Mouse (Mus musculus) retina, adult 2 months (tissue): ENCODE data around the gene Il20rb.

Experiments used
- DNase-seq: peaks from one replicate; pipeline ENCODE4 v3.0.0-alpha.2; 2012; ENCODE audit warnings: low read depth, low spot score

Gene Il20rb

DNA sequence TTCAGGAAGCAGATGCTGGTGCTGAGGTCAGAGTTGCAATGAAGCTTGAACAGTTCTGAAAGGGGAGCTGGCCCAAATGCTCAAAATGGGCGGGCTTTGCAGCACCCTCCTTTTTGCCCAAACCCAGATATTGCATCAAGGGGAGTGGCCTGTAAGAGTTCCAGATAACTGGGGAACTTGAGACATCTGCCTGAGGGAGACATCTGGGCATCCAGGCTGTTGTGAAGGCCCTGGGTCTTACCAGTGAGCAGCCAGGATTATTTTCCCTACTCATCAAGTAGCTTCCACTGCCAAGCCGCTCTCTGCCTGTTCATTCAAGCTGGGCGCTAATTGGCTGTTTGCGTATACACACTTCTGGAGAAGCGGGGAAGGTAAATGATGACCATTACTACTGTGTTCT is at the start of gene Il20rb:
Il20rb (minus strand) TSS at position 358 of the 400 bp plus-strand sequence.
- no peak for DNase-seq

DNA sequence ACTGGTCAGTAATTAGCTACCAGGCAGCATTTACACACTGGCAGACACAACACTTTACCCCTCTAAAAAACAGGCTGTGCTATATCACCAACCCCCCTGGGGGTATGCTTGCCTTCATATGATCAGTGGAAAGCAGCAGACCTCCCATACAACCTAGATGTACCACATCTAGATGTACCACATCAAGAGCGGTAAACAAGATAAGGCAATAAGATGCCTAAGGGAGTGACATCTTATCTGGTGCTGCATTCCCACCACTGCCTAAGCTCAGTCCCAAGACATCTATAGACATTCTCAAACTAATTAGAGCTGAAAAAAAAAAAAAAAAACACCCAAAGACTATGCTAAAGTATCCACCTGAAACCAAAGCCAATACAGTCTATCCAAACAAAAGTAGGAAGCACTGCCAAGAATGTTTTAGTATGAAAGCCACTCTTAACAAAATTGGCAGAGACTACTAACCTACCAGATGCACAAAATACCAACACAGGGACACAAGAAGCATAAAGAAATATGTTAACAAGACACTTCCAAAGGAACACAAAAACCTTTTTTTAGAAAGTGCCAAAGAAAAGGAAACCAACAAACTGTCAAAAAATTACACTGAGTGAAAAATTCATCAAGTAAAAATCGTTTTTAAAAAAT is 49.2 kb upstream of the Il20rb start:
- DNase-seq = no peak

DNA sequence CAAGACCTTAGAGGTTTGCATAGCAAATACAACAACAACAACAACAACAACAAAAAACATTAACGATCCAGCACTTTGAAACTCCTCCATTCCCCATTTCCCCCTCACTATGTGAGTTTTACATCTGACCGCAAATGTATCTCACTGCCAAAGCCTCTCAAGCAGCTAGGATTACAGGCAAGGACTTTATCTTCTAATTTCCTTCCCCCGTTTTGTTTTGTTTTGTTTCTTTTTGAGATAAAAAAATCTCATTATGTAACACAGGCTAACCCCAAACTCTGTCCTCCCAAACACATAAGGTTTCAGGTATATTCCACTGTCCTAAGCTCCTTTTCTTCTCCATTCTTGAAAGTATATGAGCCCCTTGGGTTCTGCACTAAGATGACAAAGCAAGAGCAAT is 48.1 kb upstream of the Il20rb start:
- no peak for DNase-seq

DNA sequence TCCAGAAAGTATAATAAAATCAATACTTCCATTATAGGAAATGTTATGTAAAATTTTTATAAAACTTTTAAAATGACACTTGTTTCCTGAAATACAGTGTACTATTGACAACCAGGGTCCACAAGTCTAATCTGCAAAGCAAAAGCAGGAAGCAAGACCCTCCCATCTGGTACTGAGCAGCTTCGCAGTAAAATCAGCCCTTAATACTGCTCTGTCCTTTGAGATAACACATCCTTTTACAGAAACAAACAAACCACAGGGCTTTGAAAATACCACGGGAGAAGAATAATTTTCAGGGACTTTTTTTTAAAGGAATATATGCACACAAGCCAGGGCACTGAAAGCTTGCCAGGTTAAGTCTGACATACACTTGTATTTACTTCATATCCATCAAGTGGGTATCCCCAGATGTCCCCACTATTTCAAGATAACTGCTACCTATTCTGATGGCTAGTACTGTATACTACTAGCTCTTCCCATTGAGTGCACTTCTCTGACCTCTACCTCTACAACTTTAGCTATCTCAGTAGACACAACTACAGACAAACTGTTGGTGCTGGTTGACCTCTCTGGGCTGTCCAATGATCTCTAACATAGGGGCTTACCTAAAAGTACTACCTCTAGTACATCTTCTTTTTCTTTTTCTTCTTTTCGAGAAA is 46.4 kb upstream of the Il20rb start:
- DNase-seq = no peak

DNA sequence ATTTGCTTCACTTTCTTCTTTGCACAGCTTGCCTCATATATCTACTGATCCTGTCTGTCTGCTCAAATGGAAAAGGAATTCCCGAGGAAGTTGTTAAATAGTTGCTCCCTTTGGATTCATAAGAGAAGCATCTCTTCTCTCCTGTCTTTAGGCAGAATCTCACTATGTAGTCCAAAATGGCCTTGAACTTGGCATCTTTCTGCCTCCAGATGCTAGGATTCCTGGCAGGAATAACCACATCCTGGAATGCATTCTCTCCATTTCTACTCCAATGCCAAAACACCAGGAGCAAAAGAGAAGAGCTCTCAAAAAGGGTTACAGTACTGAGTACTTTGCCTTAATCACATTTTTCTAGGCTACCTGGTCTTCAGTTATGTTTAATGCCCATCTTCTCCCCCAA is 44.7 kb upstream of the Il20rb start:
- DNase-seq = no peak

DNA sequence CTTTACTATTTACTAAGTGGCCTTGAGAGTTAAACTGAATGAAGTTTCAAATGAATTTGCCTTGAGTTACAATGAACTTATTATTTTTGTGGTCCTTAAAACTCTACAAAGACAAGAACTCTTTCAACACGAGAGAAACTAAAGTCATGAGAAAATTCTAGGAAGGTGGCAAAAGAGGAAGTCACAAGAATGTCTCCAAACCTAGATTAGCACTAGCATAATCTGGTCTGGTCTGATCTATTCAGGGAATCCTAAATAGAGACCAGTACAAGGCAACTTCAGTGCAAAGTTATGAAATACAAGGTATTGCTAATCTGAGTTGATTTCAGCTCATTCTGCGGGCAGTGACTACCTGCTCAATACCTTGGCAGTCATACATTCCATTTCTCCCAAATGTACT is 38.6 kb upstream of the Il20rb start:
- DNase-seq = no peak

DNA sequence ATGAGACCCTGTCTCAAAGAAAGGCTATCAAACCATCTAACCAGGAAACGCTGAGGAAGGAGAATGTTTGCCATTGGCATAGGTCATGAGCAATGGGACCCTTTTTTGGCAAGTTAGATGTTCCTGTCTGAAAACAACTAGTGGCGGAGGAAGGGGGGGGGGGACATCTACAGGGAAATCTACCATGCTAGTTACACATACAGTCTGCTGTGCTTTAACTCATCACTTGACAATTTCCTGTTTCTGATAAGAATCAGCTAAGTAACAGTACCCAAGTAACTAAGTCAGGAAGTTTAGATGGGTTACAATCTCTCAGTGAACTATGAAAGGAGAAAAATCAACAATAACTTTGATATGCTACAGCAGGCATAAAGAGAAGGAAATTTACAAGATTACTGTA is 35.4 kb upstream of the Il20rb start:
- DNase-seq = no peak

DNA sequence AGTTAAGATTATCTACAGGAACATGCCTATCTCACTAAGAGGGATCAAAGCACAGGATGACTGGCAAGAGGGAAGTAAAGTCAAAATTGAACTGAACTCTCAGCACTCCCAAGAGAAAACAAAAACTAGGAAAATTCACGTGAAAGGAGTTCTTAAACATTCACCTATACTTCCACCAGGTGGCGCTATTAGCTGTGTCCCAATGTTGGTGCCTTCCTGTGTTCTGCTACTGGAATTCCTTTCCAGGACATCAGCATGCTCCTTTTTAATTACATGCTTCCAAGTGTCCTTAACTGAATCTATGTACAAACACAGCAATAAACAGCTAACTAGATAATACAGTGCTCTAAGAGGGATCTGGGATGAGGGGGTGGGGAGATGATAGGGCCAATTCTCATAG is 34.0 kb upstream of the Il20rb start:
- peak; percentile 36 for DNase-seq

DNA sequence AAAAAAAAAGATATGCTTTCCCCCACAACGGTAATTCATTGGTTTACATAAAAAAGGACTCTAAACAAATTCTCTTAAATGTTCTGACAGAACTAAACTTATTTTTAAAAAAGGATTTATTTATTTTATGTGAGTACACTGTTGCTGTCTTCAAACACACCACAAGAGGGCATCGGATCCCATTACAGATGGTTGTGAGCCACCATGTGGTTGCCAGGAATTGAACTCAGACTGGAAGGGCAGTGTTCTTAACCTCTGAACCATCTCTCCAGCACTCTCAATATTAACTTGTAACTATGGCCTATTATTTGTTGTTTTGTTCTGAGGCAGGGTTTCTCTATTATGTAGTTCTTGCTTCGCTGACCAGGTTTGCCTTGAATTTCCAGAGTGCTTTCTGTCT is 33.4 kb upstream of the Il20rb start:
- no peak for DNase-seq

DNA sequence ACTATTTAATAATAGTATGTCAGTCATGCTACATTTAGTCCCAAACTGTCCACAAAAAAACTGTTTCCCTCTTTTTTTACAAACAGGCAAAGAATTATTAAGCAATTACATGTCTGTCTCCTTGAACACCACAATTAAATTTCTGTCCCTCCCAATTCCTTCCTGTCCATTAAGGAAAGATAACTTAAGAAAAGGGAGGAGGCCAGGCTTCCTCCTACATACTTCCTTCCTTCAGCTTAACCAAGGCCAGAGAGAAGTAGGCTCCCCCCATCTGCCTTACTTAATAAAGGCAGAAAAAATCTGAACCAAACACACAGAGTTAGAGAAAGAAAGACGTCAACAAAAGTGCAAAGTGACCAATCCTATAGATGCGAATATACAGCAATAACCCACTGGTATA is 21.0 kb upstream of the Il20rb start:
- DNase-seq = no peak

DNA sequence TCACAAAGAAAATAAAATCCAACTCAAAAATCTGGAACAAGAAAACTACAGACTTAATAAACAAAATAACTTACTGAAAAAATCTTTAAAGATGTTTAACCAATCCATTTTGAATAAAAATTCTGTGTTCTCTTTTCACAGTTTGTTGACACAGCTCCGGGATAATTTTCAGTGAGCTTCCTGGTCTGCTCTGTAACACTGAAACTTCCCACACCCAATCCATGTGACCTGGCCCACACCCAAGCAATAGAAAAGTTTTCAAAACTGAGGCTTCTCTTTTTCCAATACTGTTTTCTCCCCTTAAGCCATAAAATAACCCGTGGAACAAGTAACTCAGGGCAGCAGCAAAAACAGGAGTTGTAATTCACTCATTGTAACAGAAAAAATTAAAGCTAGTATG is 20.1 kb upstream of the Il20rb start:
- no peak for DNase-seq

DNA sequence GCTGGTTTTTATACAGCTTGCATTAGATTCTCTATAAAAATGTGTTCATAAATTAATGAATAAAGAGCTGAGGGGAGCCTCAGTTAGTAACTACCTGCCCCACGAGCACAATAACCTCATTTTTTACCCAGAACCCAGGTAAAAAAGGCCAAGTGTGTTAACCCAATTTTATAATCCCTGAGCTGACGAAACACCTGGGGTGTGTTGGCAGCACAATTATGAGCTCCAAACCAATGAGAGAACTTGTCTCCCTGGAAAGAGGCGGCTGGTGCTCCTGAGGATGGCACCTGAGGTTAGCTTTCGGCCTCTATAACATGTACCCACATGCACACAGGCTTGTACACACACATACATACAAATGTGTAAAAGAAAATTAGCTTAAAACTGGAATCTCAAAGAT is 18.9 kb upstream of the Il20rb start:
- DNase-seq = no peak

DNA sequence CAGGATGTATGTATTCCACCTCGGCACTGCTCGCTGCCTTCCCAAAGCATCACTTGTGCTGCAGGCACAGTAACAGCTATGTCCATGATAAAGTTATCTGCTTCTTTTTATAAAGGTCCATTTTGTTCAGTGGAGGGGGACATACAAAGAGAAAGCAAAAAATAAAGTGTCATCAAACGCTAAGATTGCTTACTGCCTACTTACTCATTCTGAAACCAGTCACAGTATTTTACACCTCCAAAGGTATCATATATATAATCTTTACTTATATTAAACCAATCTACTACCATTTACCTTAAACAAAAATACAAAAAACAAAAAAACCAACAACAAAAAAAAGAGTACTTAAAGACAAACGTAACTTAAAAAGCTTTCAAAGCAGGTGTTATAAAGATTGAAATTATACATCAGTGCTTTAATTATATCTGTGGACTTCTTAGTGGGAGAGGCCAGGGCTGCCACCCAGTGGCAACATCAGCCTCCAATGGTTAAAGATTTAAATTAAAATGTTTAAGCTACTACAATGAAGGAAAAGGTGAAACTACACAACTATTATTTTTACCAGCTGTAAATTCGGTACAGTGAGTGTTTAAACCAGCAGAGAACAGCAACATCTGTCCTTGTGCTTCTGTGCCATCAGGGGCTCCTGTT is 7.1 kb upstream of the Il20rb start:
- DNase-seq = no peak

DNA sequence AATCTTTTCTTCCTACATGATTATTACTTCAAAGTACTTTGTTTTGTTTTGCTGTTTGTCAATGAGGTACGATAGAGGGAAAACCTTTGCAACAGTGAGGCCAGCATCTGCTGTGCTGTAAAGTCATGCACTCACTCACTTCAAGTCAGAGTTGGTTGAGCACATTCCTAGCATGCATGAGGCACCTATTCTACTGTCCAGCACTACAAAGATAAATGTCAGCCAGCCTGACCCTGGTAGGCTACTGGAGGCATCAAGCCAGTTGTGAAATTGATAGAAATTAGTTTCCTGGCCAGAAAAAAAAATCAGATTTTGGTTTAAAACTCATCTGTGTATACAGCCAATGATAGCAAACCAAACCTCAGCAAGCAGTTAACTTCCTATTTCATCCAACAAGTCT is 4.8 kb upstream of the Il20rb start:
- DNase-seq = no peak

DNA sequence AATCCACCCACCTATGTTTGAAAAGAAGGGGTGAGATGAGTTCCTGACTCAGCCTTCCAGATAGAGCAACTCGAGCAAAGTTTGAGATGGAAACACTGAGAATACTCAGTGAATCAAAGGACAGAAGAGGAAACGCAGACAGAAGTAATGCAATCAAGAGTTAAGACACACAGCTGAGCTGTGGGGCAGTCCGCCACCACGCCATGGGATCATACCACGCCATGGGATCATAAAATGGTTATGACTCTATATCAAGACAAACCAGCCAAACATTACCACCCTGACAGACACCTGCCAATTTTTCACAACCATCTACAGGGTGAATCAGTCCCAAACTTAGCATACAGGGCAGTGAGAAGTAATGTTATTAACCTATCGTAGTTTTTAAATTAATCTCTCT is 2.4 kb upstream of the Il20rb start:
- DNase-seq = no peak

DNA sequence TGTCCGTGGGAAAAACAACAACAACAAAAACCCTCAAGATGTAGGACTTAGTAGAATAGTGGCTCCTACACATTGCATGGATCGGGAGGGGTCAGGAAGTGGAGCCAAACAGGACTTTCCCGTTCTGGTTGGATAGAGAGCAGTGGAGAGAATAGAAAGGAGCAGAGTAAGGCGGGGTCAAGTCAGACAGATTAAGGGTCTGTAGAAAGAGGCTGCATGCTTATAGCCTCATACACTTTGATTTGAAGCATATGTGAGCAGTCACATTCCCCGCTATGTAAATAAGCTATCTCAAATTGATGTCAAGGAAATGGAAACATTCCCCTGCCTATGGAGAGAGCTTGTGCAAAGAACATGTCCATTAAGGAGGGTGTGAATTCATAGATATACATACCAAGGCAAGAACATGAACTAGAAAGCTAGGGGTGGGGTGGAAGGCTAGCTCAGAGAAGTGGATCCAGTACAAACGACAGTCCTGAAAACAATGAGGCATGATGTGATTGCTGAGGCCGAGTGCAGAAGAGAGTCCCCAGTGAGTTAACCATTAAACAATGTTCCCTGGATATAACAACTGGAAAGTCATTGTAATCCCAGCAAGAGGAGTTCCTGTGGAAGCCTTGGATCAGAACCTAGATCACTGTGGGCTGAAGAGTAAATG is 1.6 kb upstream of the Il20rb start:
- DNase-seq = no peak

DNA sequence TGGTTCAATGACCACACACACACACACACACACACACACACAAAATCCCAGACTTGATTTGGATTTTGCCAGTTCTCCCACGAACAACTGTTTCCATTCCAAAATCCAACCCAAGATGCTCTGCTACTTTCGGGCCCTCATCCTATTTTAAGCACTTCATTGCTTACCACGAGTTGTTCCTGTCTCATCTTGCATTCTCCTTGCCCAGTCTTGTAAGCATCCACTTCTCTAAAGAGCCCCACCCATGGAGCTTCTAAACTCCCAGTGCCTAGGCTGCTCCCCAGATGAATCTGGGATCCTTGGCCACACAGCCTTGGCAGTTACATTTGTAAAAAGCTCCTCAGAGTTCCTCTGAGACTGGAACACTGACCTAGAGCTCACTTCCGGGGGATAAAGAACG is 3.3 kb downstream of the Il20rb start:
- DNase-seq = no peak

DNA sequence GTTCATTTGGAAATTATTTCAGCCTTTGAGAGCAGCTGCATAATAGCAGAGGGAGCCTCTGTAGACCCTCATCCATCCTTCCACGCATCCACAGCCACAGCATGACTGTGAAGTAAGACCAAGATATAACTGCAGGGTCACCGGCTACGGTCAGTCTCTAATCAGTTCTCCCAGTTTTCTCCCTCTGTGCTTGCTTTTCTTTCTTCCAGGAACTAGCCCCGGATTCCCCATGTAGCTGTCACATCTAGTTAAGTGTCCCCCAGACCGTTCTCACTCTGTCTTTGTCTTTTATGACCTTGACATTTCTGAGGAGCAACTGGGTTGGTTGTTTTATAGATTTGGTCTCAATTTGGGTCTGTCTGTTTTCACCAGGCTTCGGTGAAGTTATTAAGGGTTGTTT is 5.0 kb downstream of the Il20rb start:
- DNase-seq = no peak

DNA sequence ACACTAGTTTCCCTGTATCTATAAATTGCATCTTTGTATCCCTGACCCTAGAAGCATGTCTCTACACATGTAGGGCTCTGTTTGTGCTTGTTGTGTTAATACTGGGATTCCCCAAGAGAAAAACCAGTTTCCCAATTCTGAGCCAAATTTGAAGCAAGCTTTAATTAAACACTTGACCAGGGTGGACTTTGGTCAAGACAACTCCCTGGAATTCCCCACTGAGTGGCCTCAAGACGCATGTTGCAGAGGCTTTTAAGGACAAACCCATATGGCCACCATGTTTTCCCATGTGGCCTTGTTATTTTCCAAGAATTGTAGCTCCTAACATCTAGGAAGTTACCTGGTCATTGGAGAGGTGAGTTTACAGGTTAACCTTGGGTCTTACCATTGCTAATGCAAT is 12.5 kb downstream of the Il20rb start:
- DNase-seq = no peak

DNA sequence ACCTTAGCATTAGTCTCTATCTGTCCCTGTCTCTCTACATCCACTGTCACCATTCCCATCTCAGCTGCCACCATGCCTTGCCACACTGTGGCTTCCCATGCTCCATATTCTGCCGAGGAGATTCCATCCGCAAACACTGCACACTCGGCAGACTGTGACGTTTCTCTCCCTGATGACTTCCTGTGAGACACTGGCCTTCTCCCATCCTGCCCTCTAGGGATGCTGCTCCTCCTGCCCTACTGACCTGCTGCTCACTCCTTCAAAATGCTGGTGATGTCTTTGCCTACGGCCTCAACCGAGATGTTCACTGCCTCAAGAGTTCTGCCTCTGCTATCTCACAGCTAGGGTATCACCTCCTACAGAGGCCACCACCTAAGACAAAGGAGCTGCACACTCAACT is 13.2 kb downstream of the Il20rb start:
- DNase-seq = no peak

DNA sequence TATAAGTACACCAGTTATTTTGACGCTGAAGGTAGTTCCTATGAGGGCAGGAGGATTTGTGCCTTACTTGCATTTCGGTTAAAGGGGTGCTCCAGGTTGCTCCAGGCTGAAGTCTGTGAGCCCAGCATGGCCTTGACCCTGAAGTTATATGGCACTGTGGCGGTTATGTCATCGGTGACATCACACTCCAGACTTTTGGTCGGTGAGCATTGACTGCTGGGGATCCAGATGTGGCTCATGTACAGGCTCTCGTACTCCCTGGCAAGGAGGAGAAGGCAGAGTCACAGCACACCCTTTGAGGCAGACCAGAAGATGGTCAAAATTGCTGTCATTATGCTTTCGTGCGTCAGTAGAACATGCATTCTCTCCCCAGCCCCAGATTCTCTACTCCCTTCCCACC is 13.7 kb downstream of the Il20rb start:
- DNase-seq = no peak

DNA sequence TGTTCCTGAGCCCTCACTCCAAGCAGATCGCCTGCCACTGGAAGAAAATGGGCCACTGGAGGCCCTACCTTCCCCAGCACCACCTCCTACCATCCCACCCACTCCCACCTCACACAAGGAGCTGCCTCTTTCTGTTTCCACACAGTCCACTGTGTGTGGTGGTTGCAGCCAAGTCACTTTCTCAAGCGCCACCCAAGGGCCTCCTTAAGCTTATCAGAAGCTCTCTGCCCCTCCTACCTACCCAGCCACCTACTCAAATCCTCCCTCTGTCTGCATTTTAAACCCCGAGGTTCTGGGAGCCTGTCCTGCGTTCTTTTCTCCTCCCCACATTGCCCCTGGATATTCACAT is 15.0 kb downstream of the Il20rb start:
- no peak for DNase-seq
